Mouse (Mus musculus): ENCODE results near the gene E2f8. TPM values are rescaled to one million over a fixed set of nuclear protein-coding genes. Genes with fewer than 3 reads are reported as not detected.

The E2f8 gene
- polyA plus RNA-seq, 1 experiment = 19.7 TPM

DNA sequence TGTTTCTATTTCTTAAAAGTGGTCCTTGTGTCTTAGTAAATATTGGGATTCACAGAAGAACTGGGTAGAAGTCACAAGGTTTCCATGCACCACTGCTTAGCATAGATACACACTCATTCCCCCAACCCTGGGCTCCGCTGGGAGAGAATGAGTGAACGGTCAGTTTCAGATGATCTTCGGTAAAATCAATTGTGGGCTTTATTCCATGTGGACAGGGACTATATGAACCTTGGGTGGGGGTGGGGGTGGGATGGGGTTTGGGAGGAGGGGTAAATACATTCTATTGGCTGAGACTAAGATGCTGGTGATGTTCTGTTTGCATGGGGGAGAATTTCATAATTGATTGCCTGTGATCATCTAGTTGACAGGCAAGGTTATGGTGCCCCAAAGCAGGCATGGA lies 25.9 kb downstream of the E2f8 start:
- Histone ChIP-seq H3K36me3 (ENCODE audit: control insufficient read depth, insufficient read depth) (peaks cover 4% of the 10 kb centered on the region), H3ac (ENCODE audit: control insufficient read depth, insufficient read length) (no peak overlapping the region), H3K27me3 (ENCODE audit: control insufficient read depth, insufficient read depth, insufficient read length) (no peaks in the 10 kb centered on the region), H3K4me3 (no peak overlapping the region), H3K4me2 (ENCODE audit: low read depth) (no peak overlapping the region), H3K79me2 (ENCODE audit: control insufficient read depth, insufficient read depth) (no peaks in the 10 kb centered on the region)
- no peak for TF ChIP-seq USF1 (IDR thresholded peaks at IDR 0.05; ENCODE audit: low read depth)
- no peak for TF ChIP-seq SRF (IDR thresholded peaks at IDR 0.05; ENCODE audit: control insufficient read depth, insufficient read length, low read depth)
- no peak for TF ChIP-seq POLR2A (IDR thresholded peaks at IDR 0.05; ENCODE audit: insufficient read length, low read depth)
- TF ChIP-seq MYOG (IDR thresholded peaks at IDR 0.05; ENCODE audit: control insufficient read depth in 1 of 3, insufficient read depth in 1 of 3, insufficient read length in 2 of 3, low read depth in 2 of 3) = no peak
- TF ChIP-seq TCF12 (IDR thresholded peaks at IDR 0.05; ENCODE audit: insufficient read depth, poor library complexity, severe bottlenecking) = no peak
- TF ChIP-seq POLR2AphosphoS2 (IDR thresholded peaks at IDR 0.05; ENCODE audit: insufficient read length, low read depth) = no peak
- TF ChIP-seq CEBPB (IDR thresholded peaks at IDR 0.05; ENCODE audit: insufficient read depth, poor library complexity, severe bottlenecking) = no peak
- no peak for TF ChIP-seq REST (IDR thresholded peaks at IDR 0.05; ENCODE audit: insufficient read depth, insufficient read length)
- TF ChIP-seq MAX (IDR thresholded peaks at IDR 0.05; ENCODE audit: low read depth) = no peak
- no peak for TF ChIP-seq MYOD1 (IDR thresholded peaks at IDR 0.05; ENCODE audit: control insufficient read depth in 1 of 3, insufficient read length in 2 of 3, low read depth in 2 of 3)
- TF ChIP-seq TCF3 (IDR thresholded peaks at IDR 0.05; ENCODE audit: insufficient read length, low read depth) = no peak
- TF ChIP-seq E2F4 (IDR thresholded peaks at IDR 0.05; ENCODE audit: insufficient read depth) = no peak

DNA sequence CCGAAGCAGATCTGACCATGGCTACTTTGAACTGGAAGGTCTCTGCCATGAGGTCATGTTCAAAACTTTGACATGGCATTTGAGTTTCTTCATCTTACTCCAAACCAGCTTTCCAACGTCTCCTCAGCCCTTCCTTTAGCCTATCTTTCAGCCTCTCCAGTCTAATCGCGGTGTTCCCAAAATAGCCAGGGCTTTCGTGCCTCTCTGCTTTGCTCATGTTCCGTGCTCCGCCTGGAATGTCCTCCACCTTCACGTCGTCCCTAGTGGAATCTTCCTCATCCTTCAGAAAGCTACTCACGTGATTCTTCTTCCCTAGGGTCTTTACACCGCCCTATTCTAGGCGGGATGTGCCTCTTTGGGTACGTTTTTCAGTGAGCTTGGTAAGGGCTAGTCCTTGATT lies 27.9 kb downstream of the E2f8 start:
- Histone ChIP-seq H3K4me2 (ENCODE audit: low read depth) (no peak overlapping the region), H3K27me3 (ENCODE audit: control insufficient read depth, insufficient read depth, insufficient read length) (no peaks in the 10 kb centered on the region), H3K36me3 (ENCODE audit: control insufficient read depth, insufficient read depth) (no peaks in the 10 kb centered on the region), H3ac (ENCODE audit: control insufficient read depth, insufficient read length) (no peak overlapping the region), H3K4me3 (no peak overlapping the region), H3K79me2 (ENCODE audit: control insufficient read depth, insufficient read depth) (no peaks in the 10 kb centered on the region)
- no peak for TF ChIP-seq REST (IDR thresholded peaks at IDR 0.05; ENCODE audit: insufficient read depth, insufficient read length)
- no peak for TF ChIP-seq MYOG (IDR thresholded peaks at IDR 0.05; ENCODE audit: control insufficient read depth in 1 of 3, insufficient read depth in 1 of 3, insufficient read length in 2 of 3, low read depth in 2 of 3)
- TF ChIP-seq TCF12 (IDR thresholded peaks at IDR 0.05; ENCODE audit: insufficient read depth, poor library complexity, severe bottlenecking) = no peak
- no peak for TF ChIP-seq CEBPB (IDR thresholded peaks at IDR 0.05; ENCODE audit: insufficient read depth, poor library complexity, severe bottlenecking)
- no peak for TF ChIP-seq SRF (IDR thresholded peaks at IDR 0.05; ENCODE audit: control insufficient read depth, insufficient read length, low read depth)
- no peak for TF ChIP-seq MAX (IDR thresholded peaks at IDR 0.05; ENCODE audit: low read depth)
- no peak for TF ChIP-seq POLR2A (IDR thresholded peaks at IDR 0.05; ENCODE audit: insufficient read length, low read depth)
- TF ChIP-seq USF1 (IDR thresholded peaks at IDR 0.05; ENCODE audit: low read depth) = no peak
- no peak for TF ChIP-seq TCF3 (IDR thresholded peaks at IDR 0.05; ENCODE audit: insufficient read length, low read depth)
- TF ChIP-seq MYOD1 (IDR thresholded peaks at IDR 0.05; ENCODE audit: control insufficient read depth in 1 of 3, insufficient read length in 2 of 3, low read depth in 2 of 3) = no peak
- no peak for TF ChIP-seq POLR2AphosphoS2 (IDR thresholded peaks at IDR 0.05; ENCODE audit: insufficient read length, low read depth)
- no peak for TF ChIP-seq E2F4 (IDR thresholded peaks at IDR 0.05; ENCODE audit: insufficient read depth)

DNA sequence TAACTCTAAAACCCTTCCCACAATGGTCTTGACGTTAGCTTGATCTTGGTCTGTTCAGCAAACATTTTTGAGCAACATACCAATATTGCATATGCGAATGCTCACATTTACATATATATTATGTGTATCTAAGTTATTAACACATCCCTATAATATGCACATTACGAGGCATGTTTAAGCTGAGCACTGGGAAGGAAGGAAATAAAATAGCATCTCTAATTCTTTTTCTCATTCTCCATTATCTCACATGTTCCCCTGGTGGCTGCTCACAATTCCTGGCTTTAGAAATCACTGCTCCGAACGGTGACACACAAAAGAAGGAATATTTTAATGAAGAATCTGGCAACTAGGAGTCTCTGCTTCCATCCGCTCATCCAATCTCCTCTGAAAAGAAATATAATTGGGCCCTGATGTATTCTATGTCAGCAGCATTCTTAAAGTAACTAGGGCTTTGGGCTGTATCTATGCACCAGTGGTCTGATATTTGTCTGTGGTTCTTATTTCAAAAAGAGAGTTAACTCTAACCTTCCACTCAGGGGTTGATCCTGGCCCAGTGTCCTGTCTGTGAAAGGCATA lies 29.8 kb downstream of the E2f8 start:
- TF ChIP-seq POLR2AphosphoS2 (IDR thresholded peaks at IDR 0.05; ENCODE audit: insufficient read length, low read depth) (no peak), USF1 (IDR thresholded peaks at IDR 0.05; ENCODE audit: low read depth) (no peak), REST (IDR thresholded peaks at IDR 0.05; ENCODE audit: insufficient read depth, insufficient read length) (no peak), MAX (IDR thresholded peaks at IDR 0.05; ENCODE audit: low read depth) (no peak), MYOD1 (IDR thresholded peaks at IDR 0.05; ENCODE audit: control insufficient read depth in 1 of 3, insufficient read length in 2 of 3, low read depth in 2 of 3) (no peak), POLR2A (IDR thresholded peaks at IDR 0.05; ENCODE audit: insufficient read length, low read depth) (no peak), SRF (IDR thresholded peaks at IDR 0.05; ENCODE audit: control insufficient read depth, insufficient read length, low read depth) (no peak), TCF3 (IDR thresholded peaks at IDR 0.05; ENCODE audit: insufficient read length, low read depth) (no peak), MYOG (IDR thresholded peaks at IDR 0.05; ENCODE audit: control insufficient read depth in 1 of 3, insufficient read depth in 1 of 3, insufficient read length in 2 of 3, low read depth in 2 of 3) (no peak), TCF12 (IDR thresholded peaks at IDR 0.05; ENCODE audit: insufficient read depth, poor library complexity, severe bottlenecking) (no peak), E2F4 (IDR thresholded peaks at IDR 0.05; ENCODE audit: insufficient read depth) (no peak), CEBPB (IDR thresholded peaks at IDR 0.05; ENCODE audit: insufficient read depth, poor library complexity, severe bottlenecking) (no peak)
- Histone ChIP-seq H3K4me3 (no peak overlapping the region), H3K36me3 (ENCODE audit: control insufficient read depth, insufficient read depth) (no peaks in the 10 kb centered on the region), H3K79me2 (ENCODE audit: control insufficient read depth, insufficient read depth) (no peaks in the 10 kb centered on the region), H3ac (ENCODE audit: control insufficient read depth, insufficient read length) (no peak overlapping the region), H3K27me3 (ENCODE audit: control insufficient read depth, insufficient read depth, insufficient read length) (no peaks in the 10 kb centered on the region), H3K4me2 (ENCODE audit: low read depth) (no peak overlapping the region)

DNA sequence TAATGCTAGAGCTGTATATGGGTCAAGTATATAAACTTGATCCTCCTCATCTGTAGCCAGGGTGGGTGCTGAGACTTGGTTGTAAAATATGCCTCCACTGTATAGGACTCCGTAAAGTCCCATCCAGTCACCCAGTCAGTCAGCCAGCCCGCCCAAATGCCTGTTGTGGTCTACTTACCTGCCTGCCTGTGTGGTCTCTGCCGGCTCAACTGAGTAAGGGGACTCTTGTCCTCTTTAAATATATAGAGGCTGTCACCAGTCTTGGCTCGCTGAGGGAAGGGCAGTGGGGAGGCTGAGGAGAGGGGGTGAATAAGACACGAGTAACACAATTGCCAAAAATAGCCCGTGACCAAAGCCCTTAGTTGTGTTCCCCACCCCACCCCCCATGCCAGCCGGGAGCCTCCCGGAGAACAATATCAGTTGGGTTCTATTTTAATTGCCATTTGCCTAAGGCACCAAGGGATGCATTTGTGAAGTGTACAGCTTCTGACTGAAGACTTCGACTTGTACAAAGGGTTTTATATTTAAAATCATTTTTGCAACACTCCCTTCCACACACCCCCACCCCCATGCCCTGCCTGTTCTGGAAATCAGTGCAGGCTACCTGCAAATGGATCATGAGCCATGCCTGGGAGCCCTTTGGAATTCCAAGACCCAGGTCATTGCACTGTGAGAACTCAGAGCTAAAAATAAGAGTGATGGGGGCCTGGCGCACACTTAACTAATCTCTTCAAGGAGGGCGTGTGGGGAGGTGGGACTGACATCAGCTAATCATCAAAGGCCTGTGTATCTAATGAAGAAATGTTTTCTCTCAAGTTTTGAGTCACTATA lies 33.4 kb downstream of the E2f8 start, which contains the start of gene Csrp3:
Csrp3 (minus strand) TSS at position 214 of the 831 bp plus-strand sequence.
- H3K4me3 ChIP-seq = peak within 1 kb of the TSS; percentile 20
- H3K27me3 ChIP-seq (ENCODE audit: control insufficient read depth, insufficient read depth, insufficient read length) = no peaks in the 10 kb centered on the region
- no peaks in the 10 kb centered on the region for H3K79me2 ChIP-seq (ENCODE audit: control insufficient read depth, insufficient read depth)
- H3ac ChIP-seq (ENCODE audit: control insufficient read depth, insufficient read length) = no peak within 1 kb of the TSS
- no peak for TF ChIP-seq MAX (IDR thresholded peaks at IDR 0.05; ENCODE audit: low read depth)
- peak; percentile 36 for TF ChIP-seq POLR2A (IDR thresholded peaks at IDR 0.05; ENCODE audit: insufficient read length, low read depth)
- TF ChIP-seq REST (IDR thresholded peaks at IDR 0.05; ENCODE audit: insufficient read depth, insufficient read length) = no peak
- no peak for TF ChIP-seq SRF (IDR thresholded peaks at IDR 0.05; ENCODE audit: control insufficient read depth, insufficient read length, low read depth)
- peak; percentile 32 for TF ChIP-seq POLR2AphosphoS2 (IDR thresholded peaks at IDR 0.05; ENCODE audit: insufficient read length, low read depth)
- no peak for TF ChIP-seq MYOD1 (IDR thresholded peaks at IDR 0.05; ENCODE audit: control insufficient read depth in 1 of 3, insufficient read length in 2 of 3, low read depth in 2 of 3)
- peak in 1 of 3 experiments; percentile 2 for TF ChIP-seq MYOG (IDR thresholded peaks at IDR 0.05; ENCODE audit: control insufficient read depth in 1 of 3, insufficient read depth in 1 of 3, insufficient read length in 2 of 3, low read depth in 2 of 3)
- H3K36me3 ChIP-seq (ENCODE audit: control insufficient read depth, insufficient read depth) = no peaks in the 10 kb centered on the region
- H3K4me2 ChIP-seq (ENCODE audit: low read depth) = peak within 1 kb of the TSS; percentile 63
